Mouse (Mus musculus): ENCODE results near the gene Ttc30a2.

GRCm38 (mm10) chr2:75963211-75963840 lies 14.6 kb downstream of the Ttc30a2 start:
- TF ChIP-seq CTCF (IDR thresholded peaks at IDR 0.05; ENCODE audit: low read depth, low read length) (no peak), POLR2A (IDR thresholded peaks at IDR 0.05; ENCODE audit: borderline replicate concordance, low read depth, low read length) (no peak)

Measured in bone marrow macrophage, adult 2 months (primary cell).